Mouse (Mus musculus) cortical plate, adult 2 months (tissue): ENCODE results near the gene Stat3.
A peak's percentile ranks its signal among the peaks of the same experiment; 100 is the strongest.

Experiments
- CTCF ChIP-seq: fragments of 200-500 bp; IDR thresholded peaks from 2 replicates; pipeline ENCODE4 v1.5.1; 2011; ENCODE audit warnings: mild to moderate bottlenecking, control low read depth, low read length; ENCODE audit not compliant: insufficient read depth; ENCODE audit errors: extremely low read depth
- POLR2A ChIP-seq: fragments of 200-500 bp; IDR thresholded peaks from 2 replicates; pipeline ENCODE4 v1.6.1; 2011; ENCODE audit warnings: mild to moderate bottlenecking, low read length, control low read depth; ENCODE audit not compliant: insufficient read depth; ENCODE audit errors: extremely low read depth

DNA sequence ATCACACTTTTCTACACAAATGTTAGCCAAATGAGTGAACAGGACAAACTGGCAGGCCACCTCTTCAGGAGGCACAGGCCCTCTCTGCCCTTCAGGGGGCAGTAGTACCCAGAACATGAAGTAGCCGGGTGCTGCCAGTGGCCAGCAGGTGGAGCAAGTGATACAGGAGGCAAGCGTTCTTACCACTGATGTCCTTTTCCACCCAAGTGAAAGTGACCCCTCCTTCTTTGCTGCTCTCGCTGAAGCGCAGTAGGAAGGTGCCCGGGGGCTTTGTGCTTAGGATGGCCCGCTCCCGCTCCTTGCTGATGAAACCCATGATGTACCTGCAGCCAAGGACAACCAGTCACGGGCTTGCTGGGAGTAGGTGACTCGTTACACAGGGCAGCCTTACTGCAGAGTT, 45.9 kb downstream of the Stat3 start:
- peak; percentile 100 for TF ChIP-seq CTCF
- no peak for TF ChIP-seq POLR2A
